Mouse (Mus musculus) MEL (cell line): ENCODE results near the gene Fndc3b. TPM values are rescaled to one million over a fixed set of nuclear protein-coding genes. Genes with fewer than 3 reads are reported as not detected.

Experiments
- DNase-seq: peaks from one replicate; pipeline ENCODE4 v3.0.0; 2011; ENCODE audit warnings: low read depth, low spot score
- H3K27ac ChIP-seq: 2 replicates; pipeline ENCODE4 v1.5.1; 2012; ENCODE audit warnings: low read depth, mild to moderate bottlenecking, control low read depth, low read length, moderate library complexity; ENCODE audit not compliant: control insufficient read depth
- H3K27me3 ChIP-seq, 2 experiments: fragments of 150-350 bp in 1 of 2; sonication (generic) in 1 of 2; 2 replicates each; pipeline ENCODE4 v1.6.1; 2012; ENCODE audit warnings: low read length in 2 of 2, mild to moderate bottlenecking in 2 of 2, improper control_type of control experiment in 1 of 2, moderate library complexity in 1 of 2; ENCODE audit not compliant: insufficient read depth in 2 of 2, control insufficient read depth in 1 of 2
- H3K36me3 ChIP-seq, 2 experiments: 2 replicates each; pipeline ENCODE4 v1.6.1; 2012 to 2014; ENCODE audit warnings: low read length in 2 of 2, improper control_type of control experiment in 1 of 2, inconsistent platforms in 1 of 2, mild to moderate bottlenecking in 1 of 2; ENCODE audit not compliant: insufficient read depth in 2 of 2, control insufficient read depth in 1 of 2
- H3K4me1 ChIP-seq, 2 experiments: fragments of 150-350 bp in 1 of 2; sonication (generic) in 1 of 2; 2 replicates each; pipeline ENCODE4 v1.6.1; 2012; ENCODE audit warnings: low read length in 2 of 2, improper control_type of control experiment in 1 of 2, mild to moderate bottlenecking in 1 of 2; ENCODE audit not compliant: insufficient read depth in 2 of 2, control insufficient read depth in 1 of 2
- H3K4me3 ChIP-seq, 2 experiments: fragments of 150-350 bp in 1 of 2; sonication (generic) in 1 of 2; 2 replicates each; pipeline ENCODE4 v1.5.1; 2012; ENCODE audit warnings: low read depth in 2 of 2, low read length in 2 of 2, mild to moderate bottlenecking in 2 of 2, moderate library complexity in 2 of 2, control low read depth in 1 of 2, improper control_type of control experiment in 1 of 2; ENCODE audit not compliant: control insufficient read depth in 1 of 2, insufficient read depth in 1 of 2
- H3K79me2 ChIP-seq: 2 replicates; pipeline ENCODE4 v1.6.1; 2012; ENCODE audit warnings: mild to moderate bottlenecking, low read length, moderate library complexity; ENCODE audit not compliant: control insufficient read depth, poor library complexity, insufficient read depth
- H3K9ac ChIP-seq: 2 replicates; pipeline ENCODE4 v1.6.1; 2012; ENCODE audit warnings: low read depth, mild to moderate bottlenecking, control low read depth, low read length, moderate library complexity; ENCODE audit not compliant: control insufficient read depth, poor library complexity, severe bottlenecking
- H3K9me3 ChIP-seq: fragments of 150-350 bp; sonication (generic); replicated peaks from 2 replicates; pipeline ENCODE4 v1.6.1; 2012; ENCODE audit warnings: mild to moderate bottlenecking, low read length, improper control_type of control experiment, moderate library complexity; ENCODE audit not compliant: insufficient read depth
- CHD1 ChIP-seq: IDR thresholded peaks from 2 replicates; pipeline ENCODE4 v1.6.1; 2012; ENCODE audit warnings: low read depth, mild to moderate bottlenecking, inconsistent platforms, low read length, improper control_type of control experiment
- CHD2 ChIP-seq: IDR thresholded peaks from 2 replicates; pipeline ENCODE4 v1.6.1; 2011; ENCODE audit warnings: low read length, improper control_type of control experiment
- E2F4 ChIP-seq: IDR thresholded peaks from 2 replicates; pipeline ENCODE4 v1.6.1; 2011; ENCODE audit warnings: low read depth, low read length, improper control_type of control experiment, borderline replicate concordance
- EP300 ChIP-seq, 2 experiments: IDR thresholded peaks; 2 replicates each; pipeline ENCODE4 v1.6.1; 2011; ENCODE audit warnings: improper control_type of control experiment in 2 of 2, low read length in 2 of 2, low read depth in 1 of 2, mild to moderate bottlenecking in 1 of 2
- ETS1 ChIP-seq: IDR thresholded peaks from 2 replicates; pipeline ENCODE4 v1.6.1; 2012; ENCODE audit warnings: low read depth, mild to moderate bottlenecking, inconsistent platforms, low read length, improper control_type of control experiment, moderate library complexity
- GATA1 ChIP-seq: IDR thresholded peaks from 2 replicates; pipeline ENCODE4 v1.6.1; 2011; ENCODE audit warnings: low read depth, low read length, improper control_type of control experiment
- MAX ChIP-seq: IDR thresholded peaks from 2 replicates; pipeline ENCODE4 v1.6.1; 2011; ENCODE audit warnings: low read length, improper control_type of control experiment
- MYB ChIP-seq: IDR thresholded peaks from 2 replicates; pipeline ENCODE4 v1.6.1; 2011; ENCODE audit warnings: mild to moderate bottlenecking, low read depth, low read length, improper control_type of control experiment
- NELFE ChIP-seq: IDR thresholded peaks from 2 replicates; pipeline ENCODE4 v1.6.1; 2011; ENCODE audit warnings: low read depth, low read length, improper control_type of control experiment
- POLR2AphosphoS2 ChIP-seq: IDR thresholded peaks from 2 replicates; pipeline ENCODE4 v1.6.1; 2011; ENCODE audit warnings: low read length, improper control_type of control experiment
- RAD21 ChIP-seq: IDR thresholded peaks from 2 replicates; pipeline ENCODE4 v1.6.1; 2011; ENCODE audit warnings: mild to moderate bottlenecking, low read depth, low read length, improper control_type of control experiment
- SIN3A ChIP-seq: IDR thresholded peaks from 2 replicates; pipeline ENCODE4 v1.6.1; 2012; ENCODE audit warnings: low read length, improper control_type of control experiment, inconsistent platforms
- TAL1 ChIP-seq: IDR thresholded peaks from 2 replicates; pipeline ENCODE4 v1.6.1; 2012; ENCODE audit warnings: mild to moderate bottlenecking, inconsistent platforms, low read length, moderate library complexity, mixed read lengths
- TCF12 ChIP-seq: IDR thresholded peaks from 2 replicates; pipeline ENCODE4 v1.6.1; 2014; ENCODE audit warnings: low read depth, mild to moderate bottlenecking, inconsistent platforms, low read length, improper control_type of control experiment, moderate library complexity
- USF2 ChIP-seq, 2 experiments: IDR thresholded peaks; 2 replicates each; pipeline ENCODE4 v1.6.1; 2011 to 2012; ENCODE audit warnings: improper control_type of control experiment in 2 of 2, low read length in 2 of 2, borderline replicate concordance in 1 of 2, inconsistent platforms in 1 of 2, low read depth in 1 of 2, mild to moderate bottlenecking in 1 of 2; ENCODE audit not compliant: insufficient read depth in 1 of 2
- ZC3H11A ChIP-seq: IDR thresholded peaks from 2 replicates; pipeline ENCODE4 v1.6.1; 2012; ENCODE audit warnings: low read depth, mild to moderate bottlenecking, inconsistent platforms, low read length, improper control_type of control experiment
- ZKSCAN1 ChIP-seq: IDR thresholded peaks from 2 replicates; pipeline ENCODE4 v1.6.1; 2012; ENCODE audit warnings: low read depth, mild to moderate bottlenecking, inconsistent platforms, low read length, improper control_type of control experiment, moderate library complexity
- ZMIZ1 ChIP-seq: IDR thresholded peaks from 2 replicates; pipeline ENCODE4 v1.6.1; 2012; ENCODE audit warnings: low read depth, mild to moderate bottlenecking, inconsistent platforms, low read length, improper control_type of control experiment, moderate library complexity
- ZNF384 ChIP-seq: IDR thresholded peaks from 2 replicates; pipeline ENCODE4 v1.6.1; 2012; ENCODE audit warnings: low read depth, mild to moderate bottlenecking, inconsistent platforms, low read length, improper control_type of control experiment
- polyA plus RNA-seq, 2 experiments: library from polyadenylated mRNA; stranded (reverse) in 1 of 2; unstranded in 1 of 2; fragments of >175 nt in 1 of 2; fragments of >200 nt in 1 of 2; gene quantifications; 2 replicates each; pipeline versions ENCODE4 v1.2.1 to v1.2.4; 2012; ENCODE audit warnings: low replicate concordance in 2 of 2, low read depth in 1 of 2; ENCODE audit not compliant: insufficient read length in 2 of 2, insufficient read depth in 1 of 2, missing spikeins in 1 of 2
- total RNA-seq: library from RNA; depleted of rRNA; stranded (reverse); fragments of 300-350 nt; gene quantifications from 2 replicates; pipeline ENCODE4 v1.2.3, GENCODE M21; 2012

Fndc3b gene
- total and polyA plus RNA-seq, 3 experiments = not detected

DNA sequence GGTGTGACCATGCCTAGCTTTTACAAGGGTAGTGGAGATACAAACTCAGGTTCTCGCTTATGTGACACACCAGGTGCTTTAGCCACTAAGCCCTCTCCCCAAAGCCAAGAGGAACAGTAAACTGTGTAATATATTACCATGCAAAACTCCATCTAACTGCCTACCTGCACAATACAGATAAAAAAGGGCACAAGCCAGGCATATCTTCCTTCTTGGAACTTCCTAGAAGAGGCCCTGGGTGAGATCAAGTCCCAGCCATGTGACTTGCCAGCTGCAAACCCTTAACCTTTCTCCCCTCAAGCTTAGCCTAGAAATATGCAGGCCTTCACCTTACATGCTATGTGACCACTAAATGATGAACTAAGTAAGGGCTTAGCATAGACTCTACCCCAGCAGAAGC is 78.2 kb downstream of the Fndc3b start:
- no peaks in the 10 kb centered on the region for H3K36me3 ChIP-seq
- H3K9ac ChIP-seq = no peak overlapping the region
- no peak overlapping the region for H3K4me3 ChIP-seq
- TF ChIP-seq ETS1 (no peak), SIN3A (no peak), CHD2 (no peak), E2F4 (no peak)
- no peaks in the 10 kb centered on the region for H3K79me2 ChIP-seq
- no peaks in the 10 kb centered on the region for H3K9me3 ChIP-seq
- H3K27ac ChIP-seq = no peak overlapping the region
- no peaks in the 10 kb centered on the region for H3K27me3 ChIP-seq
- no peaks in the 10 kb centered on the region for H3K4me1 ChIP-seq
- no peak for DNase-seq

DNA sequence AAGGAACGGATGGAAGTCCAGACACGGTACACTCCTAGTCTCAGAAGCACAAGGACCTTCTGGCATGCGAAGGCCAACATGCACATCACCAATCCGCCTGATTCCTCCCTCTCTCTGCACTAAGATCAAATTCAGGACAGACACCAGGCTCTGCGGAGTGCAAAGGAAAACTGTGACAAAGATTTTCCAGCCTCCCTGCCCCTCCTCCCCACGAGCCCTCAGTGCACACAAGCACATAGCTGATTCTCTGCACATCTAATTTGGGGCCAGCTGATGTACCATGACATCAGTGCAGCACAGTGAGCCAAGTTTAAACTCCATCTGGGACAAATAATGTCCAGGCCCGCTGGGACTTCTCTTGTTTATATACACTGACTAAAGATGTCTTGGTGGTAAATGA is 80.0 kb downstream of the Fndc3b start:
- H3K36me3 ChIP-seq = no peaks in the 10 kb centered on the region
- no peaks in the 10 kb centered on the region for H3K9me3 ChIP-seq
- H3K27ac ChIP-seq = no peak overlapping the region
- no peak overlapping the region for H3K4me3 ChIP-seq
- H3K79me2 ChIP-seq = no peaks in the 10 kb centered on the region
- no peak for TF ChIP-seq SIN3A
- no peaks in the 10 kb centered on the region for H3K27me3 ChIP-seq
- H3K4me1 ChIP-seq = no peaks in the 10 kb centered on the region
- no peak for DNase-seq
- no peak overlapping the region for H3K9ac ChIP-seq

DNA sequence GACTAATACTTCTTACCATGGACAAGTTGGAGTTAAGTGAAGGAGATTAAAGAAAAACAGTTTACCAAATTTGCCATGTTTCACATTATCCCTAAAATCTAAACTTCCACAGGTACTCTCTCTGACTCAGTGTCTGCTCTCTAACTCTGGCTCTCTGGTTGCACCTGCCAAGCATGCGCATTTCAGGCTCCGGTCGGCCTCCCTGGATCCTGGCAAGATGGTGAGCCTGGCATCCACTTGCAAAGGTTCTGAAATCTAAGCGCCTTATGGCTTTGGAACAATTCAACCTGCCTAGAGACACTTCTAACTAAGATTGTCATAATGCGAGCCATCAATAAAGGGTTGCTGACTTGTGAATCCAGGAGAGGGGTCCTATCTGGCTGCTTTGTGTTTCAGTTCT is 81.4 kb downstream of the Fndc3b start:
- Histone ChIP-seq H3K27me3 (no peaks in the 10 kb centered on the region), H3K79me2 (no peaks in the 10 kb centered on the region), H3K9me3 (no peaks in the 10 kb centered on the region), H3K4me1 (no peaks in the 10 kb centered on the region), H3K4me3 (no peak overlapping the region), H3K9ac (no peak overlapping the region), H3K27ac (no peak overlapping the region), H3K36me3 (no peaks in the 10 kb centered on the region)
- TF ChIP-seq ZMIZ1 (no peak), ZKSCAN1 (no peak), USF2 (IDR thresholded peaks at IDR 0.05; ENCODE audit: borderline replicate concordance in 1 of 2, insufficient read depth in 1 of 2, low read depth in 1 of 2, low read length in 2 of 2) (no peak), CHD1 (no peak), MYB (no peak), TCF12 (no peak), EP300 (IDR thresholded peaks at IDR 0.05; ENCODE audit: low read depth in 1 of 2, low read length in 2 of 2) (no peak), MAX (no peak), POLR2AphosphoS2 (no peak), ETS1 (no peak), RAD21 (no peak), NELFE (no peak), TAL1 (no peak), ZNF384 (no peak), ZC3H11A (no peak), GATA1 (no peak)
- DNase-seq = no peak
